Comparison of ENCODE assay signal across 8 mouse cellular contexts in the genomic region with DNA sequence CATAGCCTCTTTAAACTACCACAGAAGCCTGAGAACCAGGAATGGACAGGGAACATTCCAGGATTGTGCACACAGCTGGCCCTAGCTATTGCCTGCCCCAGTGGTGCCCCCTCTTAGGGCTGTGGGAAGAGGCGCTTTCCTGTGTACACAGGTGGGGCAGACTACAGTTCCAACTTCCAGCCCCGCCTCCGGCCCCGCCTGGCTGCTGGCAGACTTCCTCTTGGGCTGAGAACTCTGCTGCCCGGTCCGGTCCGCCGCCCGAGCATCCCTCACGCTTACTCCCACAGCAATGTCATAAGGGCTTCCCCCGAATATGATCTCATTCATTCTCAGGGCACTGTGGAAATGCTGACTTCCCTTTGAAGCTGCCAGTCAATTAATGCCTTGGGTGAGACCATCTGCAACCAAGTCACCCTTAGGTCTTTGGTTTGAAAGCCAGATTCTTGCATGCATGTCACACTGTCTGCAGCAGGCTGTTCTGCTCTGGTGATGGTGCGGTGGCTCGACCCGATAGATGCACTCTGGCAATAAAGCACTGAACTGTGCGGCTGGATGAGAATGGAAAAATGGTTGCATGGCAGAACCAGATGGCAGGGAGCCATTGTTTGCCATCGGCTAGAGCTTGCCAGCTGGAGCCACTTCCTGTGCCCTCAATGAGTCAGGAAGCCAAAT. TPM values are rescaled to one million over a fixed set of nuclear protein-coding genes. Genes with fewer than 3 reads are reported as not detected.
A peak's percentile ranks its signal among the peaks of the same experiment; 100 is the strongest.
DNase-seq lines count a peak whose midpoint lies in the region; ATAC-seq and TF ChIP-seq lines count a peak whose summit lies in the region.

No protein-coding gene starts in this region.

- no peaks in the 10 kb centered on the region for H3K27me3 ChIP-seq in lung, embryonic 14.5 days (ENCODE audit: insufficient read depth, low read length)
- no peaks in the 10 kb centered on the region for H3K27me3 ChIP-seq in neural tube, embryonic 13.5 days

- no peaks in the 10 kb centered on the region for H3K36me3 ChIP-seq in lung, embryonic 14.5 days (ENCODE audit: insufficient read depth)
- no peaks in the 10 kb centered on the region for H3K36me3 ChIP-seq in neural tube, embryonic 13.5 days

- H3K9me3 ChIP-seq in lung, embryonic 14.5 days (ENCODE audit: low read depth, low read length) = no peaks in the 10 kb centered on the region
- no peaks in the 10 kb centered on the region for H3K9me3 ChIP-seq in neural tube, embryonic 13.5 days

- ATAC-seq in lung, embryonic 14.5 days (ENCODE audit: insufficient read depth) = peak; percentile 94
- ATAC-seq in neural tube, embryonic 13.5 days (ENCODE audit: low read depth) = peak; percentile 59; the same call in 1 of the 2 replicates

- 26% methylated on average over 16 of the region's 16 CpGs for WGBS in lung, embryonic 14.5 days
- WGBS in neural tube, embryonic 13.5 days = 36% methylated on average over 16 of the region's 16 CpGs

- H3K4me3 ChIP-seq in lung, embryonic 14.5 days (ENCODE audit: low read depth, low read length) = no peak overlapping the region
- no peak overlapping the region for H3K4me3 ChIP-seq in neural tube, embryonic 13.5 days

- no peak overlapping the region for H3K9ac ChIP-seq in lung, embryonic 14.5 days
- no peak overlapping the region for H3K9ac ChIP-seq in neural tube, embryonic 13.5 days

- 0 out of 2 replicates have a peak, but pooled peaks have one; percentile 9 for TF ChIP-seq CTCF in lung, embryonic 14.5 days (IDR thresholded peaks at IDR 0.05; ENCODE audit: low read depth)

- peaks cover 15% of the 10 kb centered on the region; the same call in 1 of the 2 replicates for H3K4me1 ChIP-seq in lung, embryonic 14.5 days (ENCODE audit: insufficient read depth)
- H3K4me1 ChIP-seq in neural tube, embryonic 13.5 days (replicated peaks) = peaks cover 9% of the 10 kb centered on the region

- DNase-seq in adrenal gland, adult (ENCODE audit: inconsistent age in 2 of 2, low spot score in 1 of 2) = peak; percentile 23 to 60
- DNase-seq in adrenal gland, postnatal 4 days (ENCODE audit: low spot score in 2 of 2) = no peak
- DNase-seq in cerebellum, adult 8-10 months = peak; percentile 17
- DNase-seq in heart, adult 18-20 months = peak; percentile 74 to 82
- peak; percentile 50 for DNase-seq in kidney, adult 11 months
- DNase-seq in lung, embryonic 14.5 days = peak; percentile 79
- no peak for DNase-seq in frontal cortex, postnatal 36 days (ENCODE audit: low spot score in 2 of 2)

- peak overlapping the region; percentile 38 for H3K4me2 ChIP-seq in lung, embryonic 14.5 days
- H3K4me2 ChIP-seq in neural tube, embryonic 13.5 days = peak overlapping the region; percentile 15; the same call in 1 of the 2 replicates

- H3K27ac ChIP-seq in lung, embryonic 14.5 days (ENCODE audit: low read depth) = peak overlapping the region; percentile 91
- H3K27ac ChIP-seq in neural tube, embryonic 13.5 days (replicated peaks) = peak overlapping the region; percentile 43; the same call in 1 of the 2 replicates

RNA-seq across cellular contexts. Expression of a gene that starts 13.2 kb away (rescaled TPM):
- total RNA-seq in adrenal gland, postnatal 4 days (2021) = not detected
- total RNA-seq in heart, adult 18-20 months (2021) = not detected
- polyA plus RNA-seq in lung, embryonic 14.5 days (2014; fragmentation: Nextera tagmentation; extraction: Ambion mirVana) = 0.38 and 0.53 TPM in 2 replicates
- polyA plus RNA-seq in neural tube, embryonic 13.5 days (2015; fragmentation: Nextera tagmentation; extraction: Ambion mirVana) = 0.20 TPM in 1 of 2 replicates, not detected in the other

RNA-seq across cellular contexts. Expression of a gene that starts 38.9 kb away (rescaled TPM):
- total RNA-seq in adrenal gland, postnatal 4 days (2021) = 100 to 1,000 TPM; 110 to 112 TPM
- 10 to 100 TPM; 39.9 to 43.1 TPM for total RNA-seq in heart, adult 18-20 months (2021)
- 23.7 and 25.1 TPM in 2 replicates for polyA plus RNA-seq in lung, embryonic 14.5 days (2014; fragmentation: Nextera tagmentation; extraction: Ambion mirVana)
- polyA plus RNA-seq in neural tube, embryonic 13.5 days (2015; fragmentation: Nextera tagmentation; extraction: Ambion mirVana) = 15.1 and 16.2 TPM in 2 replicates

Comparison
In these comparisons a context has a peak if more than half of its experiments do, and no peak if none do; other contexts are left out.
1. DNase-seq: peak in adrenal gland, adult (2 of 2), cerebellum, adult 8-10 months (single experiment), heart, adult 18-20 months (2 of 2), kidney, adult 11 months (single experiment) and lung, embryonic 14.5 days (single experiment); none in adrenal gland, postnatal 4 days (0 of 2) and frontal cortex, postnatal 36 days (0 of 2).